Mouse (Mus musculus): ENCODE results near the gene Nudt12.

DNA sequence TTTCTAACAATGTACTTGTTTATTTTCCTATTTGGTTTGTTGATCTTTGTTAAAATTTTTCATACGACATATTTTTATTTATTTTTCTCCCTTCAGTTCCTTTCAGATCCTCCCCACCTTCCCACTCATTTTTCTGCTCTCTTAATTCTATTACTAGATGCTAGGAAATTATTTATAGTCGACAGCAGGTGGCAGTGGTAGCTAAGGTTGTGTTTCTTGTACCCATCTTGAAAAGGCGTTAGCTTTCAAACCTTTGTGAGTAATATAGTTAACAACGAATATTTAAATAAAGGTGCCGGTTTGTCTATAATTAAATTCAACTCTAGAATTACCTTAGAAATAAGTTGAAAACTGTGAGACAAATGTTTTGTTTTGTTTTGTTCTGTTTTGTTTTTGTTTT, 26.6 kb upstream of the Nudt12 start:
- TF ChIP-seq FOSL1 (IDR thresholded peaks at IDR 0.05; ENCODE audit: insufficient read depth, low read length, poor library complexity, severe bottlenecking) (no peak), CTCF (IDR thresholded peaks at IDR 0.05; ENCODE audit: control insufficient read depth, insufficient read depth, insufficient read length) (no peak), USF1 (IDR thresholded peaks at IDR 0.05; ENCODE audit: low read depth) (no peak), CEBPB (IDR thresholded peaks at IDR 0.05; ENCODE audit: low read depth) (no peak), MYOG (IDR thresholded peaks at IDR 0.05; ENCODE audit: control insufficient read depth, extremely low read depth, insufficient read length) (no peak)

Data from C2C12 (cell line).